Mouse (Mus musculus): ENCODE data around the gene Btn2a2. TPM values are rescaled to one million over a fixed set of nuclear protein-coding genes. Genes with fewer than 3 reads are reported as not detected.
A peak's percentile ranks its signal among the peaks of the same experiment; 100 is the strongest.
"Not testable (repeated sequence)": the region's sequence is repeated elsewhere in the genome, so short reads cannot be mapped to it uniquely, and the experiment has no call there.

The Btn2a2 gene
- polyA plus RNA-seq, 1 experiment from 2014 or later, result 0.14 TPM

GRCm38 (mm10) chr13:23533560-23534367, 45.1 kb upstream of the Btn2a2 start, which contains the start of gene Hist1h2af:
Gene Hist1h2af (plus strand): TSS chr13:23533906.
- WGBS, result under 1% methylated on average over 26 of the region's 53 CpGs
- peaks cover 24% of the 10 kb centered on the region for H3K4me1 ChIP-seq (replicated peaks; ENCODE audit: control insufficient read depth, insufficient read depth, low read length)
- H3K9me3 ChIP-seq (ENCODE audit: control insufficient read depth, low read length); H3K27me3 ChIP-seq (replicated peaks; ENCODE audit: control insufficient read depth, insufficient read depth, low read length); H3K36me3 ChIP-seq (ENCODE audit: control insufficient read depth, insufficient read depth, low read length): not testable (repeated sequence)
- H3K4me2 ChIP-seq (ENCODE audit: low read length), result peak within 1 kb of the TSS; percentile 70
- H3K9ac ChIP-seq (ENCODE audit: low read length), result peak within 1 kb of the TSS; percentile 92
- DNase-seq (ENCODE audit: low spot score) (peak; percentile 85), ATAC-seq (replicated peaks; ENCODE audit: low FRiP score, low TSS enrichment, low read depth) (peak; percentile 38)
- peak within 1 kb of the TSS; percentile 99 for H3K27ac ChIP-seq (ENCODE audit: low read depth)
- H3K4me3 ChIP-seq (ENCODE audit: low read depth, low read length), result peak within 1 kb of the TSS; percentile 54

- ATAC-seq (replicated peaks; ENCODE audit: low FRiP score, low TSS enrichment, low read depth), result no peak
- 15% methylated on average over 9 of the region's 9 CpGs for WGBS
- Histone ChIP-seq H3K36me3 (ENCODE audit: control insufficient read depth, insufficient read depth, low read length) (no peaks in the 10 kb centered on the region), H3K9me3 (ENCODE audit: control insufficient read depth, low read length) (no peaks in the 10 kb centered on the region), H3K9ac (ENCODE audit: low read length) (peak overlapping the region; percentile 89), H3K27me3 (replicated peaks; ENCODE audit: control insufficient read depth, insufficient read depth, low read length) (no peaks in the 10 kb centered on the region), H3K27ac (ENCODE audit: low read depth) (peak overlapping the region; percentile 99), H3K4me2 (ENCODE audit: low read length) (peak overlapping the region; percentile 70), H3K4me1 (replicated peaks; ENCODE audit: control insufficient read depth, insufficient read depth, low read length) (peaks cover 24% of the 10 kb centered on the region), H3K4me3 (ENCODE audit: low read depth, low read length) (peak overlapping the region; percentile 54)
- peak; percentile 51 for DNase-seq (ENCODE audit: low spot score)
These were observed 43.8 kb upstream of the Btn2a2 start for GRCm38 (mm10) chr13:23532262-23533075.

GRCm38 (mm10) chr13:23530901-23531875, 42.5 kb upstream of the Btn2a2 start, which contains the start of gene Hist1h4h:
Gene Hist1h4h (plus strand): TSS chr13:23531050.
- H3K4me3 ChIP-seq (ENCODE audit: low read depth, low read length), result peak within 1 kb of the TSS; percentile 54
- H3K36me3 ChIP-seq (ENCODE audit: control insufficient read depth, insufficient read depth, low read length), result no peaks in the 10 kb centered on the region
- ATAC-seq (replicated peaks; ENCODE audit: low FRiP score, low TSS enrichment, low read depth), result peak; percentile 72
- DNase-seq (ENCODE audit: low spot score), result peak; percentile 100
- no peaks in the 10 kb centered on the region for H3K9me3 ChIP-seq (ENCODE audit: control insufficient read depth, low read length)
- WGBS, result under 1% methylated on average over 50 of the region's 70 CpGs
- peak within 1 kb of the TSS; percentile 70 for H3K4me2 ChIP-seq (ENCODE audit: low read length)
- H3K27ac ChIP-seq (ENCODE audit: low read depth), result peak within 1 kb of the TSS; percentile 99
- peak within 1 kb of the TSS; percentile 89 for H3K9ac ChIP-seq (ENCODE audit: low read length)
- peaks cover 21% of the 10 kb centered on the region for H3K4me1 ChIP-seq (replicated peaks; ENCODE audit: control insufficient read depth, insufficient read depth, low read length)
- H3K27me3 ChIP-seq (replicated peaks; ENCODE audit: control insufficient read depth, insufficient read depth, low read length), result no peaks in the 10 kb centered on the region

- Histone ChIP-seq H3K9ac (ENCODE audit: low read length) (peak overlapping the region; percentile 89), H3K4me1 (replicated peaks; ENCODE audit: control insufficient read depth, insufficient read depth, low read length) (peaks cover 21% of the 10 kb centered on the region), H3K36me3 (ENCODE audit: control insufficient read depth, insufficient read depth, low read length) (no peaks in the 10 kb centered on the region), H3K27me3 (replicated peaks; ENCODE audit: control insufficient read depth, insufficient read depth, low read length) (no peaks in the 10 kb centered on the region), H3K9me3 (ENCODE audit: control insufficient read depth, low read length) (no peaks in the 10 kb centered on the region), H3K4me2 (ENCODE audit: low read length) (peak overlapping the region; percentile 70), H3K4me3 (ENCODE audit: low read depth, low read length) (peak overlapping the region; percentile 54), H3K27ac (ENCODE audit: low read depth) (peak overlapping the region; percentile 99)
- peak; percentile 10; the same call in 1 of the 2 replicates for ATAC-seq (replicated peaks; ENCODE audit: low FRiP score, low TSS enrichment, low read depth)
- DNase-seq (ENCODE audit: low spot score), result peak; percentile 93
- 0% methylated on average over 20 of the region's 20 CpGs for WGBS
These were observed 41.7 kb upstream of the Btn2a2 start for GRCm38 (mm10) chr13:23530181-23530900.

- H3K9ac ChIP-seq (ENCODE audit: low read length), result peak overlapping the region; percentile 89
These were observed 41.0 kb upstream of the Btn2a2 start for GRCm38 (mm10) chr13:23529480-23530165.

GRCm38 (mm10) chr13:23529005-23529404, 40.3 kb upstream of the Btn2a2 start:
- no peak overlapping the region for H3K4me3 ChIP-seq (ENCODE audit: low read depth, low read length)
- no peaks in the 10 kb centered on the region for H3K36me3 ChIP-seq (ENCODE audit: control insufficient read depth, insufficient read depth, low read length)
- peaks cover 18% of the 10 kb centered on the region for H3K4me1 ChIP-seq (replicated peaks; ENCODE audit: control insufficient read depth, insufficient read depth, low read length)
- DNase-seq (ENCODE audit: low spot score) (peak; percentile 53), ATAC-seq (replicated peaks; ENCODE audit: low FRiP score, low TSS enrichment, low read depth) (no peak)
- no peak overlapping the region for H3K9ac ChIP-seq (ENCODE audit: low read length)
- H3K27me3 ChIP-seq (replicated peaks; ENCODE audit: control insufficient read depth, insufficient read depth, low read length), result no peaks in the 10 kb centered on the region
- no peak overlapping the region for H3K27ac ChIP-seq (ENCODE audit: low read depth)
- WGBS, result 76% methylated on average over 5 of the region's 5 CpGs
- H3K9me3 ChIP-seq (ENCODE audit: control insufficient read depth, low read length), result no peaks in the 10 kb centered on the region
- H3K4me2 ChIP-seq (ENCODE audit: low read length), result peak overlapping the region; percentile 70

More at GRCm38 (mm10) chr13:23529480-23530165, 41.0 kb upstream of the Btn2a2 start:
- Histone ChIP-seq H3K36me3 (ENCODE audit: control insufficient read depth, insufficient read depth, low read length) (no peaks in the 10 kb centered on the region), H3K4me3 (ENCODE audit: low read depth, low read length) (peak overlapping the region; percentile 54), H3K4me2 (ENCODE audit: low read length) (peak overlapping the region; percentile 70), H3K27ac (ENCODE audit: low read depth) (peak overlapping the region; percentile 99), H3K4me1 (replicated peaks; ENCODE audit: control insufficient read depth, insufficient read depth, low read length) (peaks cover 21% of the 10 kb centered on the region), H3K27me3 (replicated peaks; ENCODE audit: control insufficient read depth, insufficient read depth, low read length) (no peaks in the 10 kb centered on the region), H3K9me3 (ENCODE audit: control insufficient read depth, low read length) (no peaks in the 10 kb centered on the region)
- WGBS, result 26% methylated on average over 2 of the region's 2 CpGs
- DNase-seq (ENCODE audit: low spot score), result no peak
- ATAC-seq (replicated peaks; ENCODE audit: low FRiP score, low TSS enrichment, low read depth), result no peak

GRCm38 (mm10) chr13:23526312-23526711, 37.7 kb upstream of the Btn2a2 start:
- peak; percentile 56 for ATAC-seq (replicated peaks; ENCODE audit: low FRiP score, low TSS enrichment, low read depth)
- Histone ChIP-seq H3K9ac (ENCODE audit: low read length) (peak overlapping the region; percentile 52), H3K27ac (ENCODE audit: low read depth) (peak overlapping the region; percentile 74), H3K9me3 (ENCODE audit: control insufficient read depth, low read length) (no peaks in the 10 kb centered on the region), H3K4me2 (ENCODE audit: low read length) (peak overlapping the region; percentile 62), H3K4me3 (ENCODE audit: low read depth, low read length) (peak overlapping the region; percentile 47), H3K36me3 (ENCODE audit: control insufficient read depth, insufficient read depth, low read length) (no peaks in the 10 kb centered on the region), H3K27me3 (replicated peaks; ENCODE audit: control insufficient read depth, insufficient read depth, low read length) (no peaks in the 10 kb centered on the region), H3K4me1 (replicated peaks; ENCODE audit: control insufficient read depth, insufficient read depth, low read length) (0 out of 2 replicates have a peak, but pooled peaks cover 8% of the 10 kb centered on the region)
- under 1% methylated on average over 17 of the region's 17 CpGs for WGBS
- DNase-seq (ENCODE audit: low spot score), result peak; percentile 99
